Mouse (Mus musculus): ENCODE measurements around the gene Eva1a.

Eva1a gene

GRCm38 (mm10) chr6:82040834-82041487 is at the start of gene Eva1a:
Gene Eva1a (plus strand): TSS chr6:82041043.
- no peak for DNase-seq (ENCODE audit: low read depth, low spot score)

DNA sequence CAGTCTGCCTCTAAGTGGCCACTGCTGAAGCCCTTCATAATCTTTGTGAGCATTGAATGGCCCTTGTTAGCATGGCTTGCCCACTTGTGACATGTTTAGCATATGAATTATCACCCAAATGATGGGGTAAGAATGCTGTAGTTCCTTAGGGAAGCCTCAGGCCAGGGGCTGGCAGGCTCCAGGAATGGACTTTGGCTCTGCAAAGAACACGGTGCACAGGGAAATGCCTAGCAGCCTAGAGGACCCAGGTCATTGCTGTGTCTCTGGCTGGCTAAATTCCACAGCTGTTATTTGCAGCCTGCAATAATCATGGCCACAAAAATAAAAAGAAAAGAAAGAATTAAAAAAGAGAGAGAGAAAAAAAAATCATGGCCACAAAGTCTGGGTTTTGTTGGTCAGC is 28.5 kb upstream of the Eva1a start:
- DNase-seq (ENCODE audit: low read depth, low spot score) = no peak

DNA sequence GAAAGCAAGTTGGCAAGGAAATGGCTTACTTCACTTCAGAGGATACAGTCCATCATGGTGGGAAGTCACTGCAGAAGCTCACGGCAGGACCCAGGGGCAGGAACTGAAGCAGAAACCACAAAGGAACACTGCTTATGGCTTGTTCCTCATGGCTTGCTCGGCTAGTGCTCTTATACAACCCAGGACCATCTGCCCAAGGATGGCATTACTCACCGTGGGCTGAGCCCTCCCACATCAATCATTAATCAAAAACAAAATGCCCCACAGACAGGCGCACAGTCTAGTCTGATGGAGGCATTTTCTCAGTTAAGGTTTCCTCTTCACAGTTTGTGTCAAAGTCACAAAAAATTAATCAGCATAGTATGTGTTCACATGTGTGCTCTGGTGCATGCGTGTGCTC is 19.8 kb upstream of the Eva1a start:
- DNase-seq (ENCODE audit: low read depth, low spot score) = no peak

DNA sequence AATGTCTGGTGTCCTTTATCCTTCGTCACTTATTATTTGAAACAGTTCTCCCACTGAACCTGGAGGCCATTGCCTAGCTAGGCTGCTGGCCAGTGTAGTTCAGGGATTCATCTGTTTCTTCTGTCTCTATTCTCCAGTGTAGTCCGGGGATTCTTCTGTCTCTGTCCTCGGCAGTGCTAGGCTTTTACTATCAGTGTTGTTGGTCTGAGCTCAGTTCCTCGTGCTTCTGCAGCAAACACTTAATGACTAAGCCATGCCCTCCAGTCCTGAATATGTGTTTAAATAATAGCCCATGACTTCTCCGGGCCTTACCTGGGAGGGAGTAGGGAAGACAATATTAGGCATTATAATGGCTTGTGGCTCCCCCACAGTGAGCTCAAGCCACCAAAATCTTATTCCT is 19.3 kb upstream of the Eva1a start:
- DNase-seq (ENCODE audit: low read depth, low spot score) = no peak

- DNase-seq (ENCODE audit: low read depth, low spot score) = no peak
These were observed 11.0 kb upstream of the Eva1a start for GRCm38 (mm10) chr6:82029611-82030510.

GRCm38 (mm10) chr6:82030511-82030884 is 10.3 kb upstream of the Eva1a start:
- DNase-seq (ENCODE audit: low read depth, low spot score) = no peak

DNA sequence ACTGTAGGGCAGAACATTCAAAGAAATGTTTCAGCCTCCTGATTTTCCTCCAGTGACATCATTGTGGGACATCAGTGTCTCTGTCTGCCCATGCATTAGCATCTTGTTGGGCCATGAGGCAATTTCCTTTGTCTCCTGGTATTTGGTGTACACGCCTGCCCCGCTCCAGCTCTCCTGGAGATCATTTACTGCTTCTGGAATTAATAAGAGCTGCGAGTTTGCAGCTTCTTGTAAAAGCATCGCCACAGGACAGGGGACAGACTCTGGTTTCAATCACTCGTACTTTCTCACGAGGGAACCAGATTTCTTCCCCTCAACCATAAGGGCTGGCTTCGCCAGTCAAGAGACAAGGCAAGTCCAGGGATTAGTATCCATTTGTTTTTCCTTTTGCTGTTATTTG is 3.6 kb upstream of the Eva1a start:
- DNase-seq (ENCODE audit: low read depth, low spot score) = no peak

- DNase-seq (ENCODE audit: low read depth, low spot score) = no peak
These were observed 1.6 kb upstream of the Eva1a start for GRCm38 (mm10) chr6:82039193-82039592.

DNA sequence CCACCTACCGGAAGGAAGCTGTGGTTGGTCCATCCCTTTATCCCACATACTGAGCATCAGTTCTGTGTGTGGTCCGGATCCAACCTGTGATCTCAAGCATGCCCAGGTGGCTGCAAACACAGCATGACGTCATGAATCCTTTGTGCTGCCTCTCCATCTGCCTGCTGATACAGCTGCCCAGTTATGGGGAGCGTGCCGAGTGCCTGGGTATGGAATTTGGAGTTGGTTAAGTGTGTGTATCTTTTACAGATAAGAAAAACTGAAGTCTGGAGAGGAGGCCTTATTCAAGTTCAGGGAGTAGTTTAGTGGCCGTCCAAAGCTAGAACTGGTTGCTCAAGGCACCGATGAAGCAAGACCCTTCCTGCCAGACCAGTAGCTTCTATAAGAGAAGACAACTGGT is 875 bp upstream of the Eva1a start:
- DNase-seq (ENCODE audit: low read depth, low spot score) = no peak

- no peak for DNase-seq (ENCODE audit: low read depth, low spot score)
These were observed 849 bp downstream of the Eva1a start for GRCm38 (mm10) chr6:82041488-82042295.

- no peak for DNase-seq (ENCODE audit: low read depth, low spot score)
These were observed 1.7 kb downstream of the Eva1a start for GRCm38 (mm10) chr6:82042296-82043125.

GRCm38 (mm10) chr6:82043634-82044033 is 2.8 kb downstream of the Eva1a start:
- DNase-seq (ENCODE audit: low read depth, low spot score) = no peak

GRCm38 (mm10) chr6:82044509-82044908 is 3.7 kb downstream of the Eva1a start:
- no peak for DNase-seq (ENCODE audit: low read depth, low spot score)

DNA sequence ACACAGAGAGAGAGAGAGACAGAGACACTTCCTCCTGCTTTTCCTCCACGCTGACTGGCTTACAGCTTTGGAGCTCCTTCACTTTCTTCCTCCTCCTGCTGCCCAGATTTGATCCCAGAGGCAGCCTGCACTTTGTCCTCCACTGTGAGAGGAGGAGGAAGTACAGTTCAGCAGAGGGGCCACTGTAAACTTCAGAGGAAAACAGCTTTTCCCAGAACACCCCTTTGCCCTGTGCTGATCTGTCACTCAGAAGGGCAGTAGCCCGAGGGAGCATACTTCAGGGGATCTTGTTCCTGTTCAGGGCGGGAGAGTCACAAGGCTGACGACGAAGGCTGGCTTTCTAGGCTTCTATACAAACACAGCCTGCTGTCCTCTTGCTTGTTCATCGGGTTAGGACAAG is 7.1 kb downstream of the Eva1a start:
- DNase-seq (ENCODE audit: low read depth, low spot score) = no peak

GRCm38 (mm10) chr6:82050201-82050600 is 9.4 kb downstream of the Eva1a start:
- DNase-seq (ENCODE audit: low read depth, low spot score) = no peak

DNA sequence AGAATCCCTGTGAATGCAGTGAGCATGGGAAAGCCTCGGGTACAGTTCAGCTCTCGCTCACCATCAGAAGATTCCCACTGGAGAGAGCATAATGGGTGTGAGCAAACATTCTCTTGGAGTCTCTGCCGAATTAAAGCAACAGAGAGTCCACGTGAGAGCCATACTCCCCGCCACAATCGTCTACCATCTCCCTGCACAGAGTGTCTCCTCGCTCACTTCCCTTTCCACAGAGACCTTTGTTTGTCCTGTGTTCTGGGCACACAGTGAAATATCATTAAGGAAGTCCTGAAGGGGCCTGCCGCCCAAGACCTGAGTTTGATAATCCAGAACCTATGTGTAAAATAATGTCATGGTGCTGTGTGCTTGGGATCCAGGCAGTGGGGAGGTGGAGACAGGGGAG is 10.7 kb downstream of the Eva1a start:
- DNase-seq (ENCODE audit: low read depth, low spot score) = no peak

GRCm38 (mm10) chr6:82052047-82052725 is 11.3 kb downstream of the Eva1a start:
- DNase-seq (ENCODE audit: low read depth, low spot score) = no peak

DNA sequence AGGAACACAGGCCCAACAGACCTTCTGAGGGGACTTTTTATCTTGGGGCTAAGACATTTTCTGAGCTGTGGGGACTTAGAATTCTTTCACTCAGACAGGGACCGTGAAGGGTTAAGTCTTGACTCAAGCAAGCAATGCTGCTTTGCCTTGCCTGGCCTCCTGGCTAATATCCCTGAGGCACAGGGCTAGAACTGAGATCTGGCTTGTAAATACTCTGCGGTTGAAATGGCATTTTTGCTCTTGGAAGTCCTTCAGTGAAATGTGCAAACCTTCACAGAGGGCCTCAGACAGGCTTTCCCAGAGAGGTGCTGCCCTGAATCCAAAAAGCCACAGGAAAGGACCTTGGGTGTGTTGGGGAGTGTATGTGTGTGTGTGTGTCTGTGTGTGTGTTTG is 11.9 kb downstream of the Eva1a start:
- no peak for DNase-seq (ENCODE audit: low read depth, low spot score)

DNA sequence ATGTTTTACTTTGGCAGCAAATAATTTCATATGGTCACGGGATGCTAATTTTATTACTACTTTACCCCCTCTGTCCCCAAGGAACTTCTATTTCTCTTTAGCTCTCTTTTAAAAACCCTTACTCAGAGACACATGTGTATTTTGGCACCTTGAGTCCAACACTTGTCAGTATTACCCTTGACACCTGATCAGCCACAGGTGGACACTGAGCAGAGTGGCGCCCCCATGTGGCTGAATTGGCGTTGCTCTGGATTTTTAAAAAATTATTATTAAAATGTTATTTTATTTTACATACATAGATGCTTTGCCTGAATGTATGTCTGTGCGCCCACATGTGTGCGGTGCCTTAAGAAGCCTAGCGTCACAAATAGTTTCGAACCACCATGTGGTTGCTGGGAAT is 14.0 kb downstream of the Eva1a start:
- DNase-seq (ENCODE audit: low read depth, low spot score) = no peak

GRCm38 (mm10) chr6:82059896-82060295 is 19.1 kb downstream of the Eva1a start:
- no peak for DNase-seq (ENCODE audit: low read depth, low spot score)

DNA sequence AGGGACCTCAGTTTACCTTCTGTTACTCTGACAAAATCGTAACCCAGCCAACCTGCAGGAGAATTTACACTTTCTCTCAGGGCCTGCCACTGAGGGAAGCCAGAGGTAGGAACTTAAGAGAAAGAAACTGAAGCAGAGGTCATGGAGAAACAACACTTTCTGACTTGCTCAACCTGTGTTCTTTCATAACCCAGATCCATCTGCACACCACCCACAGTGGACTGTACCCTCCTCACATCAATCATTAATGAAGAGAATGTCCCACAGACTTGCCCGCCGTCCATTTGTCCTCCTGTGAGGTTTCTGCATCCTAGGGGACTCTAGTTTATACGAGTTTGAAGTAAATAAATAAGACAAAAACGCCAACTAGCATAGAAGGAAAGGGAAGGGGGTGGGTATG is 24.4 kb downstream of the Eva1a start:
- DNase-seq (ENCODE audit: low read depth, low spot score) = no peak

Data from retina, postnatal 7 days (tissue).